Mouse (Mus musculus): ENCODE results near the gene Ten1.

GRCm38 (mm10) chr11:116216549-116216948 is 17.9 kb downstream of the Ten1 start:
- no peak for TF ChIP-seq SMC3 (IDR thresholded peaks at IDR 0.05; ENCODE audit: low read depth, low read length)
- no peak for TF ChIP-seq CTCF (conservative IDR thresholded peaks at IDR 0.05 in 1 of 2, IDR thresholded peaks at IDR 0.05 in 1 of 2; ENCODE audit: low read depth in 2 of 2, low read length in 2 of 2)
- no peak for TF ChIP-seq POLR2A (IDR thresholded peaks at IDR 0.05; ENCODE audit: low read depth, low read length)
- no peak for TF ChIP-seq ZMIZ1 (IDR thresholded peaks at IDR 0.05; ENCODE audit: low read depth, low read length)
- TF ChIP-seq TBP (conservative IDR thresholded peaks at IDR 0.05; ENCODE audit: low read depth, low read length), result no peak
- TF ChIP-seq HCFC1 (IDR thresholded peaks at IDR 0.05; ENCODE audit: low read depth, low read length), result no peak
